Mouse (Mus musculus) monocyte, adult 59 days (primary cell): ENCODE measurements around the gene Clmp. TPM values are rescaled to one million over a fixed set of nuclear protein-coding genes. Genes with fewer than 3 reads are reported as not detected.

ENCODE experiments used
- total RNA-seq, 2 experiments: library from RNA; stranded (reverse); gene quantifications; one replicate each; pipeline ENCODE4 v1.2.4; 2023

Clmp gene
- total RNA-seq, result under 1 TPM; 0.76 to 0.97 TPM

GRCm38 (mm10) chr9:40685801-40686420 lies at the start of gene Clmp:
Gene Clmp, plus strand, starts transcription at chr9:40685962.

GRCm38 (mm10) chr9:40670313-40670712 lies 15.4 kb upstream of the Clmp start, which contains the start of gene Gm21915:
Gene Gm21915, plus strand, starts transcription at chr9:40670613.

GRCm38 (mm10) chr9:40800675-40801612 lies 115.2 kb downstream of the Clmp start, which contains the start of gene Hspa8:
Gene Hspa8, plus strand, starts transcription at chr9:40800984.

Other genes starting within 250 kb of the Clmp start
- 10 to 100 TPM; 36.6 to 43.6 TPM for gene Gramd1b, start 154.6 kb upstream of the Clmp start, total RNA-seq
- gene Gm21915, start 15.3 kb upstream of the Clmp start, total RNA-seq, result not detected
- 1,000 to 10,000 TPM; 1,611 to 1,854 TPM for gene Hspa8, start 115.0 kb downstream of the Clmp start, total RNA-seq
- not detected for gene Bsx, start 188.2 kb downstream of the Clmp start, total RNA-seq